20 mouse cellular contexts compared by ENCODE assay signal in the genomic region with DNA sequence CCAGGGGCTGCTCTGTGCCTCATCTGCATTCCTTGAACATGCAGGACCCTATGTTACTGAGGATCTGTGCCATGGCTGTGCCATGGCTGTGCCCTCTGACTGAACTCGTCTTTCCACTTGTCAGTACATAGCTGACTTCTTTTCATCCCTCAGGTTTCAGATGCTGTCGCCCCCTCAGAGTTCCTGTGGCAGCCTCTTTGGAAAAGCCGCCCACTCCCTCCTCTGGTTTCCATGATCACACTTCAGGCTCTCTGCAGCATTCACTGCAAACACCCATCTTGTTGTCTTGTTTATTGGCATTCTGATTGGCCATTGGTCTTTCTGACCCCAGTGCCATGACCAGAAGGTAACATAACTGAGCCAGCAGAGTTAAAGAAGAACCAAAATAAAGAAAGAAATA.
DNase-seq lines count a peak whose midpoint lies in the region; ATAC-seq and TF ChIP-seq lines count a peak whose summit lies in the region.
"Had no signal": no experiment of that assay in that cellular context is flagged by ENCODE, and none has a peak within 500 bp of the region (broad histone marks: within the 10 kb centered on the region; RNA-seq: fewer than 3 reads in every experiment).

No protein-coding gene starts in this region.

- no peak overlapping the region for H3K9ac ChIP-seq in midbrain, embryonic 11.5 days (ENCODE audit: low read length)
- H3K9ac ChIP-seq in forebrain, embryonic 14.5 days (ENCODE audit: low read length): no peak overlapping the region
- H3K9ac ChIP-seq: forebrain, postnatal 0 days; hindbrain, embryonic 12.5 days; liver, embryonic 12.5 days; lung, embryonic 15.5 days had no signal

- no peaks in the 10 kb centered on the region for H3K36me3 ChIP-seq in midbrain, embryonic 11.5 days (ENCODE audit: control insufficient read depth, insufficient read depth, low read length)
- no peaks in the 10 kb centered on the region for H3K36me3 ChIP-seq in forebrain, embryonic 14.5 days (ENCODE audit: control insufficient read depth, insufficient read depth, low read length)
- H3K36me3 ChIP-seq: hindbrain, embryonic 12.5 days; liver, embryonic 12.5 days; lung, embryonic 15.5 days had no signal

- TF ChIP-seq CTCF in cortical plate, adult 2 months (IDR thresholded peaks at IDR 0.05; ENCODE audit: extremely low read depth, insufficient read depth, low read length): no peak
- no peak for TF ChIP-seq CTCF in layer of hippocampus, adult 2 months (conservative IDR thresholded peaks at IDR 0.05)

- peak overlapping the region; percentile 36; the same call in 1 of the 2 replicates for H3K27ac ChIP-seq in cortical plate, adult 2 months (ENCODE audit: insufficient read depth, low read length)
- H3K27ac ChIP-seq in layer of hippocampus, adult 2 months: peak overlapping the region; percentile 84
- H3K27ac ChIP-seq in midbrain, embryonic 11.5 days (ENCODE audit: low read depth, low read length): no peak overlapping the region
- no peak overlapping the region for H3K27ac ChIP-seq in forebrain, embryonic 14.5 days (ENCODE audit: low read depth, low read length)
- H3K27ac ChIP-seq: hindbrain, embryonic 12.5 days; liver, embryonic 12.5 days; lung, embryonic 15.5 days had no signal

- H3K4me1 ChIP-seq in cortical plate, adult 2 months (ENCODE audit: control insufficient read depth, insufficient read depth, low read length): peaks cover 6% of the 10 kb centered on the region
- H3K4me1 ChIP-seq in midbrain, embryonic 11.5 days (ENCODE audit: control insufficient read depth, insufficient read depth, low read length): no peaks in the 10 kb centered on the region
- no peaks in the 10 kb centered on the region for H3K4me1 ChIP-seq in forebrain, embryonic 14.5 days (ENCODE audit: control insufficient read depth, insufficient read depth, low read length)
- H3K4me1 ChIP-seq: liver, embryonic 12.5 days had no signal

- ATAC-seq in midbrain, embryonic 11.5 days (ENCODE audit: low FRiP score): no peak
- no peak for ATAC-seq in forebrain, embryonic 14.5 days
- ATAC-seq: forebrain, postnatal 0 days; inflammation-experienced regulatory T-cells, adult 6 months; liver, embryonic 12.5 days had no signal

- no peak overlapping the region for H3K4me3 ChIP-seq in cortical plate, adult 2 months (ENCODE audit: insufficient read depth, low read length)
- H3K4me3 ChIP-seq in layer of hippocampus, adult 2 months: no peak overlapping the region
- no peak overlapping the region for H3K4me3 ChIP-seq in midbrain, embryonic 11.5 days (ENCODE audit: low read depth, low read length)
- H3K4me3 ChIP-seq in forebrain, embryonic 14.5 days (ENCODE audit: low read depth, low read length): no peak overlapping the region
- H3K4me3 ChIP-seq: erythroblast, embryonic 14.5 days; hindbrain, embryonic 12.5 days; liver, embryonic 12.5 days; lung, embryonic 15.5 days; myocyte had no signal

- no peak for TF ChIP-seq POLR2A in cortical plate, adult 2 months (IDR thresholded peaks at IDR 0.05; ENCODE audit: extremely low read depth, insufficient read depth, low read length)

- H3K9me3 ChIP-seq in midbrain, embryonic 11.5 days (ENCODE audit: control insufficient read depth, low read length): no peaks in the 10 kb centered on the region
- H3K9me3 ChIP-seq in forebrain, embryonic 14.5 days (replicated peaks; ENCODE audit: control insufficient read depth, low read length): no peaks in the 10 kb centered on the region
- H3K9me3 ChIP-seq: hindbrain, embryonic 12.5 days; liver, embryonic 12.5 days; lung, embryonic 15.5 days had no signal

- DNase-seq in layer of hippocampus, adult 2 months (ENCODE audit: low spot score in 2 of 2): peak; percentile 41 to 43
- DNase-seq in left cerebral cortex, adult 9 months (ENCODE audit: low spot score in 2 of 2): peak; percentile 43 to 44
- DNase-seq in right cerebral cortex, postnatal 25 days: peak; percentile 42
- no peak for DNase-seq in midbrain, embryonic 11.5 days (ENCODE audit: low spot score, missing footprints)
- DNase-seq in forebrain, embryonic 14.5 days (ENCODE audit: low spot score): no peak
- DNase-seq in retina, embryonic 14.5 days (ENCODE audit: low spot score): no peak
- DNase-seq: cerebellum, adult 11-12 months; forebrain, postnatal 0 days; gastrocnemius, postnatal 36 days; heart, postnatal 10 days; kidney, adult 8-10 months; kidney, postnatal 25 days; midbrain, embryonic 14.5 days had no signal

- no peaks in the 10 kb centered on the region for H3K27me3 ChIP-seq in midbrain, embryonic 11.5 days (ENCODE audit: control insufficient read depth, insufficient read depth, low read length)
- H3K27me3 ChIP-seq in forebrain, embryonic 14.5 days (replicated peaks; ENCODE audit: control insufficient read depth, insufficient read depth, low read length): no peaks in the 10 kb centered on the region
- H3K27me3 ChIP-seq: hindbrain, embryonic 12.5 days; liver, embryonic 12.5 days; lung, embryonic 15.5 days had no signal

- WGBS in midbrain, embryonic 11.5 days: 78% methylated on average over 3 of the region's 3 CpGs
- WGBS in forebrain, embryonic 14.5 days: 70% methylated on average over 3 of the region's 3 CpGs

- no peak overlapping the region for H3K4me2 ChIP-seq in midbrain, embryonic 11.5 days
- no peak overlapping the region for H3K4me2 ChIP-seq in forebrain, embryonic 14.5 days (ENCODE audit: low read length)
- H3K4me2 ChIP-seq: hindbrain, embryonic 12.5 days; liver, embryonic 12.5 days; lung, embryonic 15.5 days had no signal

Comparison
In these comparisons a context has a peak if more than half of its experiments do, and no peak if none do; other contexts are left out.
1. H3K27ac ChIP-seq: peak in cortical plate, adult 2 months (single experiment) and layer of hippocampus, adult 2 months (single experiment); none in midbrain, embryonic 11.5 days (single experiment) and forebrain, embryonic 14.5 days (single experiment).
2. DNase-seq: peak in layer of hippocampus, adult 2 months (2 of 2), left cerebral cortex, adult 9 months (2 of 2) and right cerebral cortex, postnatal 25 days (single experiment); none in midbrain, embryonic 11.5 days (single experiment), forebrain, embryonic 14.5 days (single experiment) and retina, embryonic 14.5 days (single experiment).